Comparison of ENCODE assay signal across 1 mouse cellular context in the genomic region with DNA sequence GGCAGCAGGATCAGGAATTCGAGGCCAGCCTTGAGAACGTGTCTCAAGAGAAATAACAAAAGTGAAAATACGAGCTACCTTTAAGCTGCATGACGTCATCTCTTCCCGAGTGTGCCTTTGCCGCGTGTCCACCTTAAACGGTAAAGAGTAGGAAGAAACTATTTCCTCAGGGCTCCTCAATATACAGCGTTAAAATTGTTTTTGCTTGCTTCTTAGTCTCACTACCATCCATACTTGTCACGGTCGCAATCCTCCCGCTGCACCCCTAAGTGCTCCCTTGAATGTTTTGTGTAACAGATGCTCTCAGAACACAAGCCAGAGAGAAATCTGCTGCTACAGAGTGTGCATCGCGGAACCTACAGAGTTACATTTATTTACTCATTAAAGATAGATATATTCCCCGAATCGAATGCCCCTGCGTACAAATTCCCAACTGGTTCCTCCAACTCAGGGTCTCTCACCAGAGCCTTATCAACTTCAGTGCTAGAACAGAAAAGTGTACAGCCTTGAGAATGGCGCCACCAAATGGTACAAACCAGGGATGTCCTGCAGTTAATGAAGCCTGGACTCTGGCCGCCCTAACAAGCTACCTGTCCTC.
TF ChIP-seq lines count a peak whose summit lies in the region.

No protein-coding gene starts in this region.

TF ChIP-seq in MEL, 35 proteins besides CTCF, POLR2A, EP300 and RAD21 (continued from another document):
- peak; percentile 85 for TF ChIP-seq ZC3H11A (IDR thresholded peaks at IDR 0.05; ENCODE audit: low read depth, low read length)
- TF ChIP-seq SMC3 (IDR thresholded peaks at IDR 0.05; ENCODE audit: low read depth, low read length), result peak; percentile 87
- peak; percentile 69; the same call in 1 of the 2 replicates for TF ChIP-seq SIN3A (IDR thresholded peaks at IDR 0.05; ENCODE audit: low read length)
- TF ChIP-seq JUND (IDR thresholded peaks at IDR 0.05; ENCODE audit: low read depth, low read length), result no peak; the same call in 1 of the 2 replicates
